Comparison of ENCODE assay signal across 12 mouse cellular contexts in the genomic region with DNA sequence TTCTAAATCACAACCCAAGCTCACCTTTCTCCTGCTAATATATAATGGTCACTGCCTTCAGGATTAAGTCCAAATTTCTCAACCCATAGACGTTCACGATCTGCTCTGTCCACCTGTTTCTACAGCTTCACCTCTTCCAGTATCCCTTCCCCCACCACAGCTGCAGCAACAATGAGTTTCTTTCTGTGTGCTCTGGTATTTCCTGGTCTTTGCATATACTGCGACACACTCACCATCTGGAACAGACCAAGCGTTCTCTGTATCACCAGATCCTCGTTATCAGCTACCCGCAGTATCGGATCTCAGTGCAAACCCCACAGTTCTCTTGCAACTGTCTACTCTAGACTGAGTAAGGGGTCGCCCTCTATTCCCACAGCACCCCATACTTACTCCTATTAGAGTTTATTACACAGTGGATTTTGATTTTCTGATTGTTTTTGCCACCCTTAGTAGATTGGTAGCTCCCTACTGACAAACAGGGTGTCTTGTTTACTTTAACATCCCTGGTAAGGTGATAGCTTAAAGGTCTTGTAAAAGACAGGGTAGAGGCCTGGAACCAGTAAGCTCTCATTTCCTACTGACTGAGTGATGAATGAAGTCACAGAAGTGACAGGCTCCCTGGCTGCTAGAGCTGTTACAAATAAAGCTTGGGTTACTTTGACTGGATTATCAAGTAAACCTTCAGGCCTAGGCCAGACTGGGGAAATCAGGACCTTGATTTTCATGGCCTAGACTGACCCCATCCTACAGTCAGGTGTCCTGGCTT. TPM values are rescaled to one million over a fixed set of nuclear protein-coding genes. Genes with fewer than 3 reads are reported as not detected.
A peak's percentile ranks its signal among the peaks of the same experiment; 100 is the strongest.
DNase-seq lines count a peak whose midpoint lies in the region; ATAC-seq and TF ChIP-seq lines count a peak whose summit lies in the region.
"Had no signal": no experiment of that assay in that cellular context is flagged by ENCODE, and none has a peak within 500 bp of the region (broad histone marks: within the 10 kb centered on the region; RNA-seq: fewer than 3 reads in every experiment).

No protein-coding gene starts in this region.

- H3K27me3 ChIP-seq in kidney, embryonic 14.5 days (ENCODE audit: control insufficient read depth, insufficient read depth, low read length): no peaks in the 10 kb centered on the region
- H3K27me3 ChIP-seq in C2C12 (ENCODE audit: control insufficient read depth, insufficient read depth, insufficient read length): no peaks in the 10 kb centered on the region
- no peaks in the 10 kb centered on the region for H3K27me3 ChIP-seq in embryonic facial prominence, embryonic 11.5 days (ENCODE audit: control insufficient read depth, insufficient read depth, low read length)
- no peaks in the 10 kb centered on the region for H3K27me3 ChIP-seq in limb, embryonic 12.5 days
- H3K27me3 ChIP-seq: forebrain, embryonic 15.5 days had no signal

- no peak overlapping the region for H3K4me2 ChIP-seq in kidney, embryonic 14.5 days (replicated peaks; ENCODE audit: low read depth, low read length)
- H3K4me2 ChIP-seq in embryonic facial prominence, embryonic 11.5 days (ENCODE audit: low read depth, low read length): no peak overlapping the region
- H3K4me2 ChIP-seq in limb, embryonic 12.5 days: no peak overlapping the region
- H3K4me2 ChIP-seq: forebrain, embryonic 15.5 days had no signal

- H3K27ac ChIP-seq in kidney, embryonic 14.5 days (ENCODE audit: low read depth, low read length): peak overlapping the region; percentile 32; the same call in 1 of the 2 replicates
- no peak overlapping the region for H3K27ac ChIP-seq in embryonic facial prominence, embryonic 11.5 days (replicated peaks; ENCODE audit: low read depth, low read length)
- H3K27ac ChIP-seq in limb, embryonic 12.5 days: peak overlapping the region; percentile 42
- H3K27ac ChIP-seq: forebrain, embryonic 15.5 days had no signal

- H3K79me2 ChIP-seq in C2C12 (ENCODE audit: control insufficient read depth, insufficient read depth): no peaks in the 10 kb centered on the region

- TF ChIP-seq CTCF in C2C12 (IDR thresholded peaks at IDR 0.05; ENCODE audit: control insufficient read depth, insufficient read depth, insufficient read length): no peak

- no peak overlapping the region for H3K9ac ChIP-seq in kidney, embryonic 14.5 days (ENCODE audit: low read depth, low read length)
- no peak overlapping the region for H3K9ac ChIP-seq in embryonic facial prominence, embryonic 11.5 days (replicated peaks; ENCODE audit: low read length)
- no peak overlapping the region for H3K9ac ChIP-seq in limb, embryonic 12.5 days (replicated peaks)
- H3K9ac ChIP-seq: forebrain, embryonic 15.5 days had no signal

- no peak overlapping the region for H3K4me3 ChIP-seq in kidney, embryonic 14.5 days (ENCODE audit: low read length)
- H3K4me3 ChIP-seq in C2C12 (ENCODE audit: insufficient read depth, poor library complexity, severe bottlenecking): no peak overlapping the region
- no peak overlapping the region for H3K4me3 ChIP-seq in embryonic facial prominence, embryonic 11.5 days (ENCODE audit: low read depth, low read length)
- no peak overlapping the region for H3K4me3 ChIP-seq in limb, embryonic 12.5 days (replicated peaks)
- H3K4me3 ChIP-seq: forebrain, embryonic 15.5 days had no signal

- H3K9me3 ChIP-seq in kidney, embryonic 14.5 days (ENCODE audit: control insufficient read depth, low read length): no peaks in the 10 kb centered on the region
- no peaks in the 10 kb centered on the region for H3K9me3 ChIP-seq in embryonic facial prominence, embryonic 11.5 days (replicated peaks; ENCODE audit: control insufficient read depth, low read length)
- no peaks in the 10 kb centered on the region for H3K9me3 ChIP-seq in limb, embryonic 12.5 days
- H3K9me3 ChIP-seq: forebrain, embryonic 15.5 days had no signal

- no peaks in the 10 kb centered on the region for H3K4me1 ChIP-seq in kidney, embryonic 14.5 days (ENCODE audit: control insufficient read depth, insufficient read depth, low read length)
- no peaks in the 10 kb centered on the region; the same call in 1 of the 2 replicates for H3K4me1 ChIP-seq in embryonic facial prominence, embryonic 11.5 days (ENCODE audit: control insufficient read depth, insufficient read depth, low read length)
- peaks cover 29% of the 10 kb centered on the region for H3K4me1 ChIP-seq in limb, embryonic 12.5 days (replicated peaks)
- H3K4me1 ChIP-seq: forebrain, embryonic 15.5 days had no signal

- 35% methylated on average over 8 of the region's 8 CpGs for WGBS in kidney, embryonic 14.5 days
- WGBS in embryonic facial prominence, embryonic 11.5 days: 37% methylated on average over 8 of the region's 8 CpGs
- WGBS in limb, embryonic 12.5 days: 34% methylated on average over 8 of the region's 8 CpGs

- H3ac ChIP-seq in C2C12 (ENCODE audit: control insufficient read depth, insufficient read length, low read depth): no peak overlapping the region

- H3K79me3 ChIP-seq in C2C12 (ENCODE audit: low read depth): no peaks in the 10 kb centered on the region

- peak; percentile 81 for ATAC-seq in kidney, embryonic 14.5 days (ENCODE audit: low FRiP score, low TSS enrichment)
- peak; percentile 68 for ATAC-seq in embryonic facial prominence, embryonic 11.5 days (replicated peaks; ENCODE audit: insufficient number of reproducible peaks, low FRiP score, low TSS enrichment, low read depth)
- peak; percentile 63; the same call in 1 of the 2 replicates for ATAC-seq in limb, embryonic 12.5 days (ENCODE audit: insufficient number of reproducible peaks, insufficient read depth, low FRiP score, low TSS enrichment, low read depth)
- ATAC-seq: forebrain, embryonic 15.5 days had no signal

- no peaks in the 10 kb centered on the region for H3K36me3 ChIP-seq in kidney, embryonic 14.5 days (ENCODE audit: control insufficient read depth, insufficient read depth, low read length)
- H3K36me3 ChIP-seq in C2C12 (ENCODE audit: control insufficient read depth, insufficient read depth): no peaks in the 10 kb centered on the region
- no peaks in the 10 kb centered on the region for H3K36me3 ChIP-seq in embryonic facial prominence, embryonic 11.5 days (replicated peaks; ENCODE audit: control insufficient read depth, insufficient read depth, low read depth, low read length)
- no peaks in the 10 kb centered on the region for H3K36me3 ChIP-seq in limb, embryonic 12.5 days
- H3K36me3 ChIP-seq: forebrain, embryonic 15.5 days had no signal

- no peak for DNase-seq in kidney, postnatal 36 days
- peak; percentile 68 for DNase-seq in embryonic facial prominence, embryonic 11.5 days (ENCODE audit: low spot score)
- no peak for DNase-seq in spleen, postnatal 36 days (ENCODE audit: low spot score in 2 of 2)
- no peak for DNase-seq in testis, postnatal 14 days (ENCODE audit: low spot score)
- DNase-seq in layer of hippocampus, adult 9-11 months: no peak
- DNase-seq: cerebellum, postnatal 25 days; kidney, adult 11 months; layer of hippocampus, postnatal 36 days had no signal

TF ChIP-seq in C2C12, 6 proteins besides CTCF, POLR2A, EP300 and RAD21:
- TF ChIP-seq MYOD1 (IDR thresholded peaks at IDR 0.05; ENCODE audit: control insufficient read depth, insufficient read length, low read depth): peak; percentile 28
- no peak for TF ChIP-seq MAX (IDR thresholded peaks at IDR 0.05)

RNA-seq across cellular contexts. Expression of gene Erbin, which starts 37.0 kb away (rescaled TPM):
- polyA plus RNA-seq in kidney, embryonic 14.5 days (2014; fragmentation: Nextera tagmentation; extraction: Ambion mirVana): 28.9 and 39.5 TPM in 2 replicates
- polyA plus RNA-seq in C2C12 (2012; fragmentation: generic; extraction: Trizol): 7.5 TPM
- 32.2 and 36.8 TPM in 2 replicates for polyA plus RNA-seq in embryonic facial prominence, embryonic 11.5 days (2014; fragmentation: Nextera tagmentation; extraction: Ambion mirVana)
- 24.9 and 26.5 TPM in 2 replicates for polyA plus RNA-seq in limb, embryonic 12.5 days (2016; fragmentation: Nextera tagmentation; extraction: Ambion mirVana)
